Mouse (Mus musculus): ENCODE results near the gene Cryba2. TPM values are rescaled to one million over a fixed set of nuclear protein-coding genes. Genes with fewer than 3 reads are reported as not detected.
A peak's percentile ranks its signal among the peaks of the same experiment; 100 is the strongest.

Gene Cryba2
- polyA plus RNA-seq, 1 experiment from 2014 or later, result not detected

GRCm38 (mm10) chr1:74855651-74856438 lies 37.1 kb downstream of the Cryba2 start:
- Histone ChIP-seq H3K9ac (peak overlapping the region; percentile 93), H3K9me3 (no peaks in the 10 kb centered on the region), H3K4me1 (peaks cover 66% of the 10 kb centered on the region), H3K4me3 (peak overlapping the region; percentile 86), H3K4me2 (replicated peaks) (peak overlapping the region; percentile 92), H3K27me3 (replicated peaks) (peaks cover 33% of the 10 kb centered on the region), H3K27ac (peak overlapping the region; percentile 77; the same call in 1 of the 2 replicates), H3K36me3 (no peaks in the 10 kb centered on the region)
- ATAC-seq (ENCODE audit: low FRiP score, low read depth), result no peak
- WGBS, result under 1% methylated on average over 74 of the region's 74 CpGs

- Histone ChIP-seq H3K4me1 (peaks cover 72% of the 10 kb centered on the region), H3K27ac (peak overlapping the region; percentile 77), H3K27me3 (replicated peaks) (peaks cover 33% of the 10 kb centered on the region), H3K9me3 (no peaks in the 10 kb centered on the region), H3K9ac (peak overlapping the region; percentile 93), H3K36me3 (no peaks in the 10 kb centered on the region), H3K4me3 (peak overlapping the region; percentile 86), H3K4me2 (replicated peaks) (peak overlapping the region; percentile 92)
- no peak for ATAC-seq (ENCODE audit: low FRiP score, low read depth)
- WGBS, result under 1% methylated on average over 46 of the region's 48 CpGs
These were observed 37.8 kb downstream of the Cryba2 start for GRCm38 (mm10) chr1:74855156-74855555.

GRCm38 (mm10) chr1:74854306-74855056 lies 38.5 kb downstream of the Cryba2 start, which contains the start of gene Cdk5r2:
TSS of gene Cdk5r2 (plus strand) at chr1:74854934.
- Histone ChIP-seq H3K4me3 (peak within 1 kb of the TSS; percentile 86), H3K4me1 (peaks cover 69% of the 10 kb centered on the region), H3K27me3 (replicated peaks) (peaks cover 33% of the 10 kb centered on the region), H3K9me3 (no peaks in the 10 kb centered on the region), H3K4me2 (replicated peaks) (peak within 1 kb of the TSS; percentile 92), H3K36me3 (no peaks in the 10 kb centered on the region), H3K27ac (peak within 1 kb of the TSS; percentile 77), H3K9ac (peak within 1 kb of the TSS; percentile 93)
- 3% methylated on average over 39 of the region's 39 CpGs for WGBS
- ATAC-seq (ENCODE audit: low FRiP score, low read depth), result peak; percentile 86

GRCm38 (mm10) chr1:74851001-74851775 lies 41.8 kb downstream of the Cryba2 start:
- WGBS, result 15% methylated on average over 6 of the region's 6 CpGs
- Histone ChIP-seq H3K27me3 (replicated peaks) (peaks cover 19% of the 10 kb centered on the region), H3K27ac (0 out of 2 replicates have a peak overlapping the region, but pooled peaks have one; percentile 10), H3K4me2 (replicated peaks) (peak overlapping the region; percentile 25; the same call in 1 of the 2 replicates), H3K4me3 (no peak overlapping the region), H3K36me3 (no peaks in the 10 kb centered on the region), H3K9ac (no peak overlapping the region), H3K9me3 (no peaks in the 10 kb centered on the region), H3K4me1 (peaks cover 37% of the 10 kb centered on the region)
- no peak for ATAC-seq (ENCODE audit: low FRiP score, low read depth)

GRCm38 (mm10) chr1:74850251-74850650 lies 42.7 kb downstream of the Cryba2 start:
- 35% methylated on average over 6 of the region's 6 CpGs for WGBS
- no peak overlapping the region for H3K9ac ChIP-seq
- H3K27me3 ChIP-seq (replicated peaks), result peaks cover 11% of the 10 kb centered on the region
- no peaks in the 10 kb centered on the region for H3K9me3 ChIP-seq
- ATAC-seq (ENCODE audit: low FRiP score, low read depth), result no peak
- no peak overlapping the region for H3K27ac ChIP-seq
- no peak overlapping the region for H3K4me2 ChIP-seq (replicated peaks)
- no peak overlapping the region for H3K4me3 ChIP-seq
- peaks cover 28% of the 10 kb centered on the region for H3K4me1 ChIP-seq
- no peaks in the 10 kb centered on the region for H3K36me3 ChIP-seq

GRCm38 (mm10) chr1:74848946-74849345 lies 44.0 kb downstream of the Cryba2 start:
- peaks cover 22% of the 10 kb centered on the region for H3K4me1 ChIP-seq
- WGBS, result 42% methylated on average over 5 of the region's 5 CpGs
- H3K27me3 ChIP-seq (replicated peaks), result 0 out of 2 replicates have a peak, but pooled peaks cover 6% of the 10 kb centered on the region
- H3K4me3 ChIP-seq, result no peak overlapping the region
- no peak overlapping the region for H3K4me2 ChIP-seq (replicated peaks)
- H3K9ac ChIP-seq, result no peak overlapping the region
- no peak overlapping the region for H3K27ac ChIP-seq
- ATAC-seq (ENCODE audit: low FRiP score, low read depth), result no peak
- no peaks in the 10 kb centered on the region for H3K9me3 ChIP-seq
- no peaks in the 10 kb centered on the region for H3K36me3 ChIP-seq

GRCm38 (mm10) chr1:74846341-74846740 lies 46.6 kb downstream of the Cryba2 start:
- 49% methylated on average over 9 of the region's 9 CpGs for WGBS
- H3K9me3 ChIP-seq, result no peaks in the 10 kb centered on the region
- no peak overlapping the region for H3K27ac ChIP-seq
- no peak for ATAC-seq (ENCODE audit: low FRiP score, low read depth)
- H3K9ac ChIP-seq, result no peak overlapping the region
- peaks cover 11% of the 10 kb centered on the region for H3K4me1 ChIP-seq
- no peak overlapping the region for H3K4me3 ChIP-seq
- no peaks in the 10 kb centered on the region for H3K36me3 ChIP-seq
- no peak overlapping the region for H3K4me2 ChIP-seq (replicated peaks)
- H3K27me3 ChIP-seq (replicated peaks), result no peaks in the 10 kb centered on the region

GRCm38 (mm10) chr1:74843090-74843489 lies 49.9 kb downstream of the Cryba2 start:
- Histone ChIP-seq H3K9me3 (no peaks in the 10 kb centered on the region), H3K4me1 (no peaks in the 10 kb centered on the region), H3K27me3 (replicated peaks) (no peaks in the 10 kb centered on the region), H3K27ac (no peak overlapping the region), H3K36me3 (no peaks in the 10 kb centered on the region), H3K4me2 (replicated peaks) (no peak overlapping the region), H3K9ac (no peak overlapping the region), H3K4me3 (no peak overlapping the region)
- ATAC-seq (ENCODE audit: low FRiP score, low read depth), result no peak
- WGBS, result 91% methylated on average over 5 of the region's 5 CpGs

MicroRNA genes within 50 kb of the gene (microRNA counts, 519-probe panel; counts per million panel counts)
- 342 counts per million, percentile 67 among the panel's probes with 10 or more counts for microRNA mmu-miR-375

Small RNAs within 50 kb of the gene (microRNA-seq; reads per million reads assigned to microRNA genes)
- 380 reads per million, percentile 69 among the genes with 10 or more reads in this experiment for gene Mir375

Other genes starting within 250 kb of the Cryba2 start
- gene Ttll4, start 231.4 kb downstream of the Cryba2 start, polyA plus RNA-seq (2016; fragmentation: Nextera tagmentation; extraction: Ambion mirVana), result 25.8 and 28.5 TPM in 2 replicates
- 3.9 and 6.3 TPM in 2 replicates for gene Cyp27a1, start 179.6 kb downstream of the Cryba2 start, polyA plus RNA-seq (2016; fragmentation: Nextera tagmentation; extraction: Ambion mirVana)
- gene Prkag3, start 143.9 kb downstream of the Cryba2 start, polyA plus RNA-seq (2016; fragmentation: Nextera tagmentation; extraction: Ambion mirVana), result 0.10 and 0.40 TPM in 2 replicates
- 12.5 and 13.8 TPM in 2 replicates for gene Wnt6, start 121.3 kb downstream of the Cryba2 start, polyA plus RNA-seq (2016; fragmentation: Nextera tagmentation; extraction: Ambion mirVana)
- 1.2 and 1.4 TPM in 2 replicates for gene Wnt10a, start 101.6 kb downstream of the Cryba2 start, polyA plus RNA-seq (2016; fragmentation: Nextera tagmentation; extraction: Ambion mirVana)
- 5.7 and 7.6 TPM in 2 replicates for gene Cdk5r2, start 38.2 kb downstream of the Cryba2 start, polyA plus RNA-seq (2016; fragmentation: Nextera tagmentation; extraction: Ambion mirVana)
- gene Fev, start 7.7 kb downstream of the Cryba2 start, polyA plus RNA-seq (2016; fragmentation: Nextera tagmentation; extraction: Ambion mirVana), result 0.32 TPM in 1 of 2 replicates, not detected in the other
- gene Cfap65, start 42.5 kb upstream of the Cryba2 start, polyA plus RNA-seq (2016; fragmentation: Nextera tagmentation; extraction: Ambion mirVana), result 0.08 TPM in 1 of 2 replicates, not detected in the other
- gene Ihh, start 58.5 kb upstream of the Cryba2 start, polyA plus RNA-seq (2016; fragmentation: Nextera tagmentation; extraction: Ambion mirVana), result 0.24 and 0.28 TPM in 2 replicates
- gene Nhej1, start 232.1 kb upstream of the Cryba2 start, polyA plus RNA-seq (2016; fragmentation: Nextera tagmentation; extraction: Ambion mirVana), result 10.7 and 11.5 TPM in 2 replicates
- not detected in 2 replicates for gene Slc23a3, start 240.7 kb upstream of the Cryba2 start, polyA plus RNA-seq (2016; fragmentation: Nextera tagmentation; extraction: Ambion mirVana)
- gene Cnppd1, start 249.6 kb upstream of the Cryba2 start, polyA plus RNA-seq (2016; fragmentation: Nextera tagmentation; extraction: Ambion mirVana), result 70.0 and 72.3 TPM in 2 replicates
- 94.5 and 96.0 TPM in 2 replicates for gene Retreg2, start 249.6 kb upstream of the Cryba2 start, polyA plus RNA-seq (2016; fragmentation: Nextera tagmentation; extraction: Ambion mirVana)